Mouse (Mus musculus) ovary, postnatal 14 days (tissue): ENCODE measurements around the gene Ap5z1.
A peak's percentile ranks its signal among the peaks of the same experiment; 100 is the strongest.

Experiments used
- DNase-seq: peaks from one replicate; pipeline ENCODE4 v3.0.0; 2022; ENCODE audit warnings: low spot score

Ap5z1 gene

DNA sequence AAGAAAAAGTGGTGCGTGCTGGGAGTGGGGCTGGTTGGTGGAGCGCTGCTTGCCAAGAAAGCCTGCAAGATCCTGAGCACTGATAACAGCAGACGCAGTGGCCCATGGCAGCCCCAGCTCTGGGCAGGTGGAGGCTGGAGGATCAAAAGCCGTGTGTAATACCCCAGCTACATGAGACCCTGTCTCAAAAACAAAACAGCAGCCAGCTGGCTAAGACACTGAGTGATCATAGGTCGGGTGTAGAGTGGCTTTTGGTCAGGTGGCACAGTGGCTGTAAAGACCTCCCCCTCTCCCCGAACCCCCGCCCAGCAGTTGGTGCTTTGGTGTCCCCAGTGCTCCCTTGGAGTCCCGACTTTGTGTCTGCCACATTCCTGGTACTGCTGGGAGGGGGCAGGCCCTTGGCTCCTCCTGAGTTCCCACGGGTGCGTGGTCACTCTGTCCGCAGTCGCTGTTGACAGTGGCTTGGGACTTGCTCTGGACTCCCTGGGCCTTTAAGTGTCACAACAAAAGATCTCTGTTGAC lies 23.8 kb upstream of the Ap5z1 start:
- DNase-seq, result no peak

DNA sequence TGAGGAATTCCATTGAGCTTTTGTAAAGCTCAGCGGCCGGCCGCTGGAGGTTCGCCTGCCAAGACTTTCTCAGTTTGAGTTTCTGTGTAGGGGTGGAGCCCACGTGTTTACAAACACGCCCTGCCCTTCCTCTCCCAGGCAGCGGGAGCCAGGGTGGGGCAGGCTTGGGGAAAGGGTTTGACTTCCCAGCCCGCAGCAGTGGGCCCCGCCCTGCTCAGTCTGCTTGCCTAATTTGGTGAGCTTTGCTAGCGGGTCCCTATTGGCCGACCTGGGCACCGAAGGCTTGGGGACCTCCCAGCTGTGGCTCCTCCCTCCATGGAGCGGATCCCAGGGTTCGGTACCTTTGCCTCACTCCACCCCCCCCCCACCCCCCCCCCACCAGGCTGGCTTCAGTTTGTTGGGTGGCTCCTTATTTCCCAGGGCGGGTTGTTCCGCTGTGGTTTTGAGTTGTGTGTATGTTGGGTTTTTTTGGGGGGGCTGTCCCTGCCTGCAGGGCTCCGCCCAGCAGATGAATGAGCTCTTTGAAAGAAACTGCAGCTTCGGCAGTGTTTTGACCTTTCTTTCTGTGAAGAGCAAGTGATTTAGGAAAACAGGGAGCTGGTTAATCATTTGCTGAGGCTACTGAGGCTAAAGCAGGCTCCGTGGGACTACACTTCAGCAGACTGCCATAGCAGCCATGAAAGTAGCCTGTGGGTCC lies 23.1 kb upstream of the Ap5z1 start:
- DNase-seq, result peak; percentile 81

DNA sequence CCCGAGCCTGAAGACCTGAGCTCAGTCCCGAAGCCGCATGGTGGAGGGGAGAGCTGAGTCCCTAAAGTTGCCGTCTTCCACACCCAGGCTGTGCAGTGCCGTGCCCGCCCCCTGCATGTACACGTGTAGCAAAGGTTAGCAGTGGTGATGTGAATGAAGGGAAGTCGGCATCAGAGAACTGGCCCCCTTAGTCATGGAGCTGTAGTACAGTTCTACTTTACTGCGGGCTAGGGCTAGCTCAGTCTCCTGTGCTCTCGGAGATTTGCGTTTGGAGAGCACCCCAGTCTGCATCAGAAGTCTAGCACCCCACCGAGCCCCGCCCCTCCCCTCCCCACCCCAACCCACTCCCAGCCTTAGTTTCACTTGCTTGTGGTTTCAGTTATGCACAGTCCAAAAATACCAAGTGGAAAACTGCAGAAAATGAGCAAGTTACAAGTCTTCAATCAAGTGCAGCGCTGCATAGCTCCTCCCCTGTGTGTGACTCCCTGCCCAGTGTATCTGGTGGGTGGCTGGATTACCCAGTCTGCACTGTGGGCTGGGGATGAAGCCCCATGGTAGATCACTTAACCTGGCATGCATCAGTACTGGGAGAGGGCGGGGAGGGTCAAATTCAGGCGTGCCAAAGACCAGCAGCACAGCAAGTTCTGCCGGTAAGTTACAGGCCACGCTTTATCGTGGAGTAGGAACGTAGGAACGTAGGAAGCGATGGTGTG lies 22.3 kb upstream of the Ap5z1 start:
- DNase-seq, result no peak

DNA sequence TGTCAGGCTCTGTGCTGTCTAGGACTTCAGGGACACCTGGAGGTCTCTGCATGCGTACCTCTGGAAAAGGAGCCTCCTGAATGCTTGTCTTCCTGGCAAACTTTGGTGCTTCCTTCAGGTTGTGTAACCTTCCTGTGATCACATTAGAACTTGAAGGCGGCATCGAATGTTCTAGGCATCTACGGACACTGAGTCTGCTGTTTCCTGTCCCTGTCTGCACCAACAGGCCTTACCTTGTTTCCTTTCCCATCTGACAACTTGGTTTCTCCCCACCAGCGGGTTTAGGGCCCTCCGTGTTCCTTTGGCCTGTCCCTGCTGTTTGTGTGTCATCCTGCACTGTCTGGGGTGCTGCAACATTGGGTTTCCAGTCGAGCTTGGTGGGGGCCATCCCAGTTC lies 21.7 kb upstream of the Ap5z1 start:
- no peak for DNase-seq

DNA sequence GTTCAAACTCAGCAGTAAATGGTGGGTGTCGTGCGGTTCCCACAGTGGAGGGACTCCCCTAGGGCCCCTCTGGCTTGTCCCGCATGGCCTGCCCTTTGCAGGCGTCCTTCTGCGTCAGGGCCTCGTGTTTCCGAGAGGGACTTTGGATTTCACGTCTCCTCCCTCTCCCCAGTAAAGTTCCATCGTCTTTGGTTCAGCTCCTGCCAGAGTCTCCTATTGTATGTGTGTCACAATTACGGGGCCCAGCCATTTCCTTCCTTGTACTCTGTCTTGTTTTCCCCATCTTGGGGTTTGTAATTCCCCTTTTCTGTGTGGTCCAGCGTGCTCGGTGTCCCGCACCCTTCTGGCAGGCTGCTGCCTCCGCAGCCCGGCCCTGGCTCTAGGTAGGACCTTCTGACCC lies 20.2 kb upstream of the Ap5z1 start:
- DNase-seq, result no peak

DNA sequence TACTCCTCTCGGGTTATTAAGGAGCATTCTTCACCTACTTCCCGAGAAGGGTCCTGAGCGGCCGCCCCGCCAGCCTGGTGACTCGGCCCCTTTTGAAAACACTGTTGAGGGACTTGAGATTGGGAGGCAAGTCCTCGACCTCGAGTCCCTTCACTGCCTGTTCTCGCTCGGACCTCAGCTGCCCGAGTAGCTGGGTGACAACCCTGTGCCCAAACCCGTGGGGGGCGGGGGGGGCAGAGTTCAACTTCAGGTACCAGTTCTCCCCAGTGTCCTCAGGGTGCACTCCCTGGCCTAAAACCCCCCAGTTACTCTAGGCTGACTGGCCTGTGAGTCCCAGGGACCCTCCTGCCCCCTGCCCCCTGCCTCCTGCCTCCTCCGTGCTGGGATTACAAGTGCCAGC lies 19.8 kb upstream of the Ap5z1 start:
- no peak for DNase-seq

DNA sequence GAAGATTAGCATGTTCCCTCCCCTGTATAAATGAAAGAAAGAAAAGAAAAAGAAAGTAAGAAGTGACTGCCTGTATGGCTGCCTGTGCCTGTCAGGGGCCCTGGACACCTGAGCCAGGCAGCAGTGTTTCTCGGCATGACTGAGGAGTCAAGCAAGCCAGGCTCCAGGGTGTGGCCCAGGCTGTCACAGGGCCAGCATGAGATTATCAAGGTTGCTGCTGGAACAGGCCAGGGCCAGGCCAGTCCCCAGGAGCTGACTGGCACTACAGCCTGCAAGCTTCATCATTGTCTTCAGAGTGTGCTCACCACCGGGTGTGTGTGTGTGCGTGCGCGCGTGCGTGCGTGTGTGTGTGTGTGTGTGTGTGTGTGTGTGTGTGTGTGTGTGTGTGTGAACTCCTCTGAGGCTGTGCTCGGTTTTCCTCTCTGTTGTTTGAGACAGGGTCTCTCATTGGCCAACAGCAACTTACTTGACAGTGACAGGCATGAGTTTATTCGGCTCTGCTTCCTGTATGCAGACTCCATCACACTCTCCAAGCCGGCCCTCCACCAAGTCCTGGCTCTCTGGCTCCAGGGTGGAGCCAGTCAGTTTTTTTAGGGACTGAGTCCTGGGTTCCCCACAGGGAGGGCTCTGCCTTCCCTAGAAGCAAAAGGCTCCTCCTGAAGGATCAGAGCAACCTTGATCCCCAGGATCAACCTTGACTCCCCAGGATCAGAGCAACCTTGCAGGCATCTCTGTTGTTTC lies 18.8 kb upstream of the Ap5z1 start:
- DNase-seq, result no peak

DNA sequence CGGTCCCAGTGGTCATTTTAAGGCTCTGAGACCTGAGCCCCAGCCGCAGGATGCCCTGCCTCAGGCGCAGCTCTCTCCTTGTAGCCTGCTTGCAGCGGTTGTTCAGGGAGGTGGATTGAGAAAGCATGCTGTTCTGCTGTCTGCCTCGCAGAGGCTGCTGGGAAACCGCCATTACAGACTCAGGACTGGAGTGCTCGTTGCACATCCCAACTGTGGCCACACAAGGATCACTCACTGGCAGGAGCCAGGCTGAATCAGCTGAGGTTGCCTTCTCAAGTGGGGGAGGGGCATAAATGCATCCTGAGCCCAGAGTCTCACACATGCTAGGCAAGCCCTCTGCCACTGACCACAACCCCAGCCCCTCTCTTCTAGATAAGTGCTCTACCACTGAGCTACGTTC lies 18.0 kb upstream of the Ap5z1 start:
- DNase-seq, result no peak

DNA sequence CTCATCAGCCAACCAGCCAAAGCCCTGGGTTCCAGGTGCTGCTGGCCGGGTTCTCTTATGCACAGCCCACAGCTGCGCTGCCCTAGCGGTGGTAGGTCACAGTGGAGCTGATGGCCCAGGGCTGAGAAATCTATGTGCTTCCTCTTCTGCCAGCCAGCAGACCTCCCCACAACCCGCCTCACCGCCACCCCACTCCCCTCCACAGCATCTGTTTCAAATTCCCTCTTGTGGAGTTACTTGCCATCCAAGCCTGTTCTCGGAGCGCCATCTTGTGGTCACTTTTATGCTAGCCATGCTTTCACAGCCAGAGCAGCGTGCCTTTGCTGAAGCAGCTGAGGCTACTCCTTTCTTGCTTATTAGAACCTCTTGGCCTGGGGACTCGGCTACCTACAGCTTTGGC lies 15.7 kb upstream of the Ap5z1 start:
- peak; percentile 93 for DNase-seq

DNA sequence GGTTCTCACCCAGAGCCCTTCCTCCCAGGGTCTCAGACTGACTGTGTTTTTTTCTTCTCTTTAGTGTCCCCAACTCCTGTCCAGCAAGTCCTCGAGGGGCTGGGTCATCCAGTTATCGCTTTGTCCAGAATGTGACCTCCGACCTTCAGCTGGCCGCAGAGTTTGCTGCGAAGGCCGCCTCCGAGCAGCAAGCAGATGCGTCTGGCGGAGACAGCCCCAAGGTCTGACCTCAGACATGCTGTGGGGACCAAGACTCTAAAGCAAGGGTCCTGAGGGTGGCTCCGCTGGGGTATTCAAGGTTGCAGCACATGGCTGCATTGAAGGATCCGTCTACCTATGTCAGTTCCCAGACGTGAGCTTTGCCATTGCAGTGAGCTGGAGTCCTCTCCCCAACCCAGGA lies 15.1 kb upstream of the Ap5z1 start:
- DNase-seq, result no peak

DNA sequence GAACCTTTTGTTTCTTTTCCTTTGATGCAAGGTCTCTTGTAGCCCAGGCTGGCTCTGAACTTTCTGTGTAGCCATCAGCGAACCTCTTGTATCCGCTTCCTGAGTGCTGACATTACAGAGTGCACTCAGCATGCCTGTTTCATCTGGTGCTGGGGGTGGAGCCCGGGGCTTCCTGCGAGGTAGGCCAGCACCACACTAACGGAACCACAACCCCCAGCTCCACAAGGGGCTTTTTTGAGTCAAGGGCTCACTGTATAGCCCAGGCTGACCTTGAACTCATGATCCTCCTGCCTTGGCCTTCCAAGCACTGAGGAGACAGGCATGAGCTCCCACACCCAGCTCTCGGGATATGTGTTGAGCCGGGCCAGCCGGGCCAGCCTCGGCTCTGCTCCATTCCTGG lies 12.9 kb upstream of the Ap5z1 start:
- DNase-seq, result no peak

DNA sequence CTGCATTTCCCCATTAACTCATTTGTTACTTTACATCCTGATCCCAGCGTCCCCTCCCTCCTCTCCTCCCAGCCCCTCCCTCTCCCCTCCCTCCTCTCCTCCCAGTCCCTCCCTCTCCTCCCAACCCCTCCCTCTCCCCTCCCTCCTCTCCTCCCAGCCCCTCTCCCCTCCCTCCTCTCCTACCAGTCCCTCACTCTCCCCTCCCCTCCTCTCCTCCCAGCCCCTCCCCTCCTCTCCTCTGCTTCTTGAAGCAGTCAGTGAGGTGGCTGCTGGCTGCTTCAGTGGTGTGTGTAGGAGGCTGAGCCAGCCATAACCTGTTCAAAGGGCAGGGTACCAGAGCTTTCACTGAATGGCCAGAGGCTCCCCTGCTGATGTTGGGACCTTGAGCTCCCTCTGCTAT lies 12.0 kb upstream of the Ap5z1 start:
- no peak for DNase-seq

DNA sequence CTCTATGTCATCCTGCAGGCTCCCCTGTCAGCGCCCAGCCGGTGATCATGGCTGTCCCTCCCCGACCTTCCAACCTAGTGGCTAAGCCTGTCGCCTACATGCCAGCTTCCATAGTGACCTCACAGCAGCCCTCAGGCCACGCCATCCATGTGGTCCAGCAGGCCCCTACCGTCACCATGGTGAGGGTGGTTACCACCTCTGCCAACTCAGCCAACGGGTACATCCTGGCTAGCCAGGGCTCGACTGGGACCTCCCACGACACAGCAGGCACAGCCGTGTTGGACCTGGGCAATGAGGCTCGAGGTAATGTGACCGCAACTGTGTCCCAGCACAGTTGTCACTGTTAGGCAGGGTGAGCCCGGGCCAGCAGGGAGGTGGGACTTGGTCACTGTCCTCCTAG lies 10.0 kb upstream of the Ap5z1 start:
- no peak for DNase-seq

DNA sequence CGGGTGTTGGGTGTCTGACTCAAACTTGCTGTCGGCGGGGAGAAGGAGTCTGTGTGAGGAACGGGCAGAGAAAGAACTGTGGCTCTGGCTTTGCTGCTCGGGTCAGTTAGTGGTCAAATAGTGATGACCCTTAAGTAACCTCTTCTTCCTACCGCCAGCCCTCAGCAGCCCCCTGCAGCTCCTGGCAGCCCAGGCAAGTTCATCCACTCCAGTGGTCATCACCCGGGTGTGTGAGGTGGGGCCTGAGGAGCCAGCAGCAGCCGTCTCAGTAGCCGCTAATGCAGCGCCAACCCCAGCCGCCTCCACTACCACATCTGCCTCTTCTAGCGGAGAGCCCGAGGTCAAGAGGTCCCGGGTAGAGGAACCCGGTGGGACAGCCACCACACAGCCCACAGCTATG lies 7.4 kb upstream of the Ap5z1 start:
- no peak for DNase-seq

DNA sequence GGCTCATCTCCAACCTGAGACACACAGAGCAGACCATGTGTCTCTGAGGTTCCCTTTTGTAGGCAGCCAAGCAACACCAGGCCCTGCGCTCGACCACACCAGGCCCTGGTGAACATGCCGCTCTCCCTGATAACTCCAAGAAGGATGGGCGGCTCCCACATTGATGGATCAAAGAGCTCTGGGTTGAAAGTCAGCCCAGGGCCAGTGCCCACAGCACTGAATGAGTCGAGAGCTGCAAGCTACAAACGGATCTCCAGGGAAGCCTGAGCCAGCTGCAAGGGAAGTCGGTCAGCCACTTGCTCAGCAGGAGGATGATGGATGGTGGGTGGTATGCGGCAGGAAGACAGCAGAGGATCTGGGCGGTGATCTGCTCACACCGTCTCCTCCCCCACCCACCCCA lies 6.4 kb upstream of the Ap5z1 start:
- DNase-seq, result no peak

DNA sequence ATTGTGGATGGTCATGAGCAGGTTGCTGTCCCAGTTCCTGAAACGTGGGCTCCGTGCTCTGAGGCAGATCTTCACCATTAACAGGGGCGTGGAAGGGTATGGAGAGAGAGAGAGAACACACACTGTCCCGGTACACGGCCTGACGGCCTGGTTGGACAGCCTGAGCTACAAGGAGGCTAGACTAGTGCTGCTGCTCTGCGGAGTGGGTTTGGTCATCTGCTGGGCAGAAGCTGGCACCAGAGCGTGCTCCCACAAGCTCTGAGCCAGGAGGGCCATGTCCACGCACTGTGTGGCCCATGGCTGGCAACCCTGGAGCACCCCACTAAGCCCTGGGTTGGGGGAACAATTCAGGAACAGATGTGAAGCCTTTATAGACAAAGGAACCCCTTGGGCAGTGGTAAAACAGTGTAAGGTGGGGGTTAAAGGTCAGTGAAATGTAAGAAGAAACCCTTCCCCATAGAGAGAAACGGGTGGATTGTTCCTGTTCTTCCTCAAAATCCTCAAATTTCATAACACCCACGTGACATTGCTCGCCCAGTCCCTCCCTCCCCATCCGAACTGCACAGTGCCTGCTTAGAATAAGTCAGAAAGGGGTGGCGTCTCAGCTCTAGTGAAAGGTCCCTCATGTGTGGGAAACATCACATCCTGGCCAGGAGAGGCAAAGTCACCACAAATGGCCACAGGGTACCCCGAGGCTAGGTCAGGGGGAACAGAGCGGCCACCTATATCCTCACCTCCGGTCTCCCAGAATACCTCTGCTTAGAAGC lies 4.8 kb upstream of the Ap5z1 start:
- no peak for DNase-seq

DNA sequence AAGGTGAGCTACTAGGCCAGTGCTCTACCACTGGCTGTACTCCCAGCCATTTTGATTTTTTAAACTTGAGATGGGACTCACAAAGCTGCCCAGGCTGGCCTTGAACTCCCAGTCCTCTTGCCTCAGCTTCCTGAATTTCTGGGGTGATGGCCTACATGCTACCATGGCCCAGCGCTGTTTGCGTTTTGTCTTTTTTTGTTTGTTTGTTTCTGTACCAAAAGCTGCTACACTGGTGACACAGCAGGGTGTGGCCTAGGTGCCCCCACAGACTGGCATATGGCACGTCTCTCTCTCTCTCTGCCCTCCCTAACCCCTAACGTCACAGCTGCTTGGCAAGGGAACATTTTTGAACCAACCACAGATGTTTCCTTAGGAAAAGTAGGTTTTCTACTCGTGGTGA lies 3.9 kb upstream of the Ap5z1 start:
- DNase-seq, result no peak

DNA sequence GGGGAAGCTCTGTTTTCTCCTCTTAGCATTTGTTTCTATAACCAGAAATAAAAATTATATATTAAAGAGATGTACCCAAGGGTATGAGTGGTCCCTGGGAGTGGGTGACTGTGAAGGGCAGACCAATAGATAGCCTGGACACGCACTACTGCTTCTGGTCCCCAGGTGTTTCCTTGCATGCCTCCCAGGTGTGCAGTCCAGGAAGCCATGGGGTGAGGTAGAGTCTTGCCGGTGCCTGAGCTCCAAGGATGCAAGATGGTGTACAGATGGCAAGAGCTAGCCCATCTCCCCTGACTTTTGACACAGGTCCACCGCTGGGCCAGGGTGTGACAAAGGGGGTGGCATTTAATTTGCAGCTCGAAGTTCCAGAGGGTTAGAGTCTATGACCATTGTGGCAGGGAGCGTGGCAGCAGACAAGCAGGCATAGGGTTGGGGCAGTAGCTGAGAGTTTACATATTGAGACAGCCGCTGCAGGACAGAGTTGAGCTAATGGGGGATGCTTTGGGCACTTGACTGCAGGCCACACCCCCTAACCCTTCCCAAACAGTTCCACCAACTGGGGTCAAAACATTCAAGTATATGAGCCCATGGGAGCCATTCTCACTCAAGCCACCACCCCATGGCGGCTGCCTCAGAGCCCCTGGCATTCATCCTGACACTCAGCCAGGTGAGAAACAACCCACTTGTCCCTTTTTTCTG lies 1.7 kb upstream of the Ap5z1 start:
- DNase-seq, result no peak

DNA sequence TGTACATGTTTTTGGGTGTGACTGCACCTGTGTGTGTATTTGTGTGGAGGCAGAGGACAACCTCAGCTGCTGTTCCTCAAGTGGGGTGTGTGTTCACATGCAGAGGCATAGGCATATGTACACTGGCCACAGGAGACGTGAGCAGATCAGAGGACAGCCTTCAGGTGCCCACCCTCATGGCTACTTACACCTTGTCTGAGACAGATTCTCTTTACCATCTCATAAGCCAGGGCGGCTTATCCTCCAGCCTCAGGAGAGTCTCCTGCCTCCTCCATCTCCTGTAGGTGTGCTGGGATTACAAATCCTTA lies 1.1 kb upstream of the Ap5z1 start:
- no peak for DNase-seq

DNA sequence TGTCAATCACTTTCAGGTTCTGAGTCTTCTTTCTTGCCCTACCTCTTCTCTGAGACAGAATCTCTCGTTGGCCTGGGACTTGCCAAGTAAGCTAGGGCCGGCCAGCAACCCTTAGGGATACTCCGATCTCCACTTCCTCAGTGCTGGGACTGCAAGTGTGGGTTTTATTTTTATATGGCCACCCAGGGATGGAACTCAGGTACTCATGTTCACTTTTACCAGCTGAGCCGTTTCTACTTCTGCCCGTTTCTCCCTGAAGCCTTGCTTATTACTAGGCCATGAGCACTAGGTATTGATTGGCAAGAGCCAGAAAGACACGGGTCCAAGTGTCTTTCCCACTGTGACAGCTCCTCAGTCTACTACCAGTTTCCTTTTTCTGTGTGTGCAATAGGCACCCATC lies 733 bp upstream of the Ap5z1 start:
- no peak for DNase-seq

DNA sequence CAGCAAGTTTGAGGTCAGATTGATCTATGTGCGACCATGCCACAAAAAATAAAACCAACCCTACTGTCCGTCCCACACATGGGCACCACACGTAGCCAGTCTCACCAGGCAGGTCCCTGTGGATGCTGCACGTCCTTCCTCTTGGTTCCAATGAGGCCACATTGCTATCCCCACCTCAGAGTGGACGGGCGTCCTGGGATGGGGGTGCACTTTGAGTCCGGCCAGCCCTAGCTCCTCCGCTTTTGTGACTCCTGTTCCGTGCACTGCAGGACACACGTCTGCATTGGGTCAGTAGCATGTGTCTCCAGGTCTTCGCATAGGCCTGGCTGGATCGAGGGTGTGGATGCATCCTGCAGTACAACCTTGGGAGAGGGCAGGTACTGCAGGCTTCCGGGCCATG lies 4.6 kb downstream of the Ap5z1 start:
- no peak for DNase-seq

DNA sequence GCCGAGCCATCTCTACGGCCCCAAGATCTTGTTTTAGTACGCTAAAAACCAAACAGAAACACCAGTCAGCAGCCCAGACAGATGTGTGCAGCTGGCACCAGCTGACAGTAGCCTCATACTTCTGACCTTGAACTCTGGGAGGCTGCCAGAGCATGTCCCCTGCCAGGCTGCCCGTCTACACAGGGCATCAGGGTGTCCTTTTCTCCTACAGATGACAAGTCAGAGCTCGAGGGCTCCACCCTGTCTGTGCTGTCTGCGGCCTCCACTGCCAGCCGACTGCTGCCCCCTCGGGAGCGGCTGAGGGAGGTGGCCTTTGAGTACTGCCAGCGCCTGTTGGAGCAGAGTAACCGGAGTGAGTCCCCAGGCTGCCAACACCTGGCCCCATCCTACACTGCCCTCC lies 6.1 kb downstream of the Ap5z1 start:
- no peak for DNase-seq
